Mouse (Mus musculus) hindbrain, embryonic 13.5 days (tissue): Measurements from ENCODE around the gene Tbkbp1. TPM values are rescaled to one million over a fixed set of nuclear protein-coding genes. Genes with fewer than 3 reads are reported as not detected.

ENCODE experiments used
- ATAC-seq: fragments of 200-750 bp; cut with Nextera tagmentation; 2 replicates; pipeline ENCODE4 v1.8.0; 2017; ENCODE audit warnings: moderate TSS enrichment; ENCODE audit not compliant: low FRiP score
- H3K27ac ChIP-seq: fragments of 300-500 bp; sonication (generic); 2 replicates; pipeline ENCODE4 v1.5.1; 2015; ENCODE audit warnings: inconsistent platforms, mild to moderate bottlenecking, moderate library complexity
- H3K27me3 ChIP-seq: fragments of 300-500 bp; sonication (generic); 2 replicates; pipeline ENCODE4 v1.6.1; 2015; ENCODE audit warnings: mild to moderate bottlenecking, inconsistent platforms
- H3K36me3 ChIP-seq: fragments of 300-500 bp; sonication (generic); 2 replicates; pipeline ENCODE4 v1.6.1; 2015; ENCODE audit warnings: mild to moderate bottlenecking, inconsistent platforms
- H3K4me1 ChIP-seq: fragments of 300-500 bp; sonication (generic); replicated peaks from 2 replicates; pipeline ENCODE4 v1.6.1; 2015; ENCODE audit warnings: inconsistent platforms
- H3K4me2 ChIP-seq: fragments of 300-500 bp; sonication (generic); 2 replicates; pipeline ENCODE4 v1.6.1; 2015; ENCODE audit warnings: inconsistent platforms, mild to moderate bottlenecking, moderate library complexity
- H3K4me3 ChIP-seq: fragments of 300-500 bp; sonication (generic); 2 replicates; pipeline ENCODE4 v1.5.1; 2015; ENCODE audit warnings: mild to moderate bottlenecking, inconsistent platforms
- H3K9ac ChIP-seq: fragments of 300-500 bp; sonication (generic); 2 replicates; pipeline ENCODE4 v1.6.1; 2015; ENCODE audit warnings: mild to moderate bottlenecking, inconsistent platforms
- H3K9me3 ChIP-seq: fragments of 300-500 bp; sonication (generic); 2 replicates; pipeline ENCODE4 v1.6.1; 2016; ENCODE audit warnings: inconsistent platforms
- WGBS: fragments of 180-500 bp; shearing (Covaris S2); methylation state at CpG from one replicate; pipeline ENCODE4 v1.1.7; 2015; 5-methylcytosine and 5-hydroxymethylcytosine counted together
- polyA plus RNA-seq: library from polyadenylated mRNA; unstranded; fragments of >200 nt; fragmentation: Nextera tagmentation; extraction: Ambion mirVana; gene quantifications from 2 replicates; pipeline ENCODE4 v1.2.1, GENCODE M21; 2015

The Tbkbp1 gene
- polyA plus RNA-seq, 1 experiment from 2014 or later: 8.2 TPM

GRCm38 (mm10) chr11:97138554-97139226, 12.6 kb downstream of the Tbkbp1 start:
- peak overlapping the region; percentile 89 for H3K27ac ChIP-seq
- 5% methylated on average over 69 of the region's 69 CpGs for WGBS
- peaks cover 32% of the 10 kb centered on the region for H3K36me3 ChIP-seq
- peak overlapping the region; percentile 66 for H3K4me2 ChIP-seq
- peak overlapping the region; percentile 39 for H3K4me3 ChIP-seq
- peaks cover 26% of the 10 kb centered on the region for H3K27me3 ChIP-seq
- H3K9ac ChIP-seq: peak overlapping the region; percentile 79
- peak; percentile 90 for ATAC-seq
- peaks cover 43% of the 10 kb centered on the region for H3K4me1 ChIP-seq
- no peaks in the 10 kb centered on the region for H3K9me3 ChIP-seq

- H3K36me3 ChIP-seq: peaks cover 17% of the 10 kb centered on the region
- no peak overlapping the region for H3K27ac ChIP-seq
- H3K9ac ChIP-seq: no peak overlapping the region
- WGBS: 59% methylated on average over 5 of the region's 5 CpGs
- peaks cover 46% of the 10 kb centered on the region for H3K27me3 ChIP-seq
- no peaks in the 10 kb centered on the region for H3K9me3 ChIP-seq
- ATAC-seq: no peak
- H3K4me2 ChIP-seq: no peak overlapping the region
- H3K4me1 ChIP-seq: peaks cover 25% of the 10 kb centered on the region
- no peak overlapping the region for H3K4me3 ChIP-seq
These were observed 18.0 kb downstream of the Tbkbp1 start for GRCm38 (mm10) chr11:97133270-97133669.

GRCm38 (mm10) chr11:97132185-97132584, 19.1 kb downstream of the Tbkbp1 start:
- H3K27me3 ChIP-seq: peaks cover 55% of the 10 kb centered on the region
- no peak overlapping the region for H3K27ac ChIP-seq
- no peak overlapping the region for H3K4me3 ChIP-seq
- peaks cover 10% of the 10 kb centered on the region for H3K36me3 ChIP-seq
- H3K4me1 ChIP-seq: peaks cover 22% of the 10 kb centered on the region
- H3K4me2 ChIP-seq: no peak overlapping the region
- no peak for ATAC-seq
- no peak overlapping the region for H3K9ac ChIP-seq
- no peaks in the 10 kb centered on the region for H3K9me3 ChIP-seq
- WGBS: 23% methylated on average over 6 of the region's 6 CpGs

GRCm38 (mm10) chr11:97131683-97132082, 19.6 kb downstream of the Tbkbp1 start:
- Histone ChIP-seq H3K4me2 (no peak overlapping the region), H3K36me3 (peaks cover 5% of the 10 kb centered on the region), H3K27ac (no peak overlapping the region), H3K27me3 (peaks cover 53% of the 10 kb centered on the region), H3K4me1 (peaks cover 24% of the 10 kb centered on the region), H3K9ac (no peak overlapping the region), H3K9me3 (no peaks in the 10 kb centered on the region), H3K4me3 (no peak overlapping the region)
- WGBS: 78% methylated on average over 2 of the region's 2 CpGs
- no peak for ATAC-seq

- H3K27me3 ChIP-seq: peaks cover 58% of the 10 kb centered on the region
- no peak overlapping the region for H3K9ac ChIP-seq
- H3K4me3 ChIP-seq: no peak overlapping the region
- peaks cover 27% of the 10 kb centered on the region for H3K4me1 ChIP-seq
- no peaks in the 10 kb centered on the region for H3K9me3 ChIP-seq
- H3K27ac ChIP-seq: no peak overlapping the region
- no peak for ATAC-seq
- no peaks in the 10 kb centered on the region for H3K36me3 ChIP-seq
- 85% methylated on average over 7 of the region's 7 CpGs for WGBS
- no peak overlapping the region for H3K4me2 ChIP-seq
These were observed 21.0 kb downstream of the Tbkbp1 start for GRCm38 (mm10) chr11:97130318-97130717.

GRCm38 (mm10) chr11:97128956-97129355, 22.3 kb downstream of the Tbkbp1 start:
- no peak overlapping the region for H3K9ac ChIP-seq
- 69% methylated on average over 3 of the region's 3 CpGs for WGBS
- H3K36me3 ChIP-seq: no peaks in the 10 kb centered on the region
- H3K27me3 ChIP-seq: peaks cover 58% of the 10 kb centered on the region
- H3K9me3 ChIP-seq: no peaks in the 10 kb centered on the region
- H3K4me2 ChIP-seq: no peak overlapping the region
- H3K4me1 ChIP-seq: peaks cover 40% of the 10 kb centered on the region
- ATAC-seq: no peak
- no peak overlapping the region for H3K27ac ChIP-seq
- no peak overlapping the region for H3K4me3 ChIP-seq

- peaks cover 53% of the 10 kb centered on the region for H3K27me3 ChIP-seq
- no peaks in the 10 kb centered on the region for H3K36me3 ChIP-seq
- whole genome bisulfite sequencing: 19% methylated on average over 19 of the region's 19 CpGs
- peak overlapping the region; percentile 69 for H3K9ac ChIP-seq
- H3K27ac ChIP-seq: no peak overlapping the region
- H3K4me3 ChIP-seq: peak overlapping the region; percentile 38
- peak overlapping the region; percentile 62 for H3K4me2 ChIP-seq
- H3K4me1 ChIP-seq: peaks cover 46% of the 10 kb centered on the region
- H3K9me3 ChIP-seq: no peaks in the 10 kb centered on the region
- no peak for ATAC-seq
These were observed 23.6 kb downstream of the Tbkbp1 start for GRCm38 (mm10) chr11:97127470-97128223.

- ATAC-seq: no peak
- peaks cover 41% of the 10 kb centered on the region for H3K4me1 ChIP-seq
- H3K36me3 ChIP-seq: no peaks in the 10 kb centered on the region
- H3K9ac ChIP-seq: peak overlapping the region; percentile 69
- H3K27me3 ChIP-seq: peaks cover 46% of the 10 kb centered on the region
- H3K27ac ChIP-seq: no peak overlapping the region
- WGBS: 4% methylated on average over 32 of the region's 32 CpGs
- H3K4me3 ChIP-seq: peak overlapping the region; percentile 38
- no peaks in the 10 kb centered on the region for H3K9me3 ChIP-seq
- peak overlapping the region; percentile 62 for H3K4me2 ChIP-seq
These were observed 24.4 kb downstream of the Tbkbp1 start for GRCm38 (mm10) chr11:97126645-97127468.

- 57% methylated on average over 10 of the region's 10 CpGs for WGBS
- H3K4me3 ChIP-seq: no peak overlapping the region
- H3K9ac ChIP-seq: no peak overlapping the region
- no peak for ATAC-seq
- H3K27me3 ChIP-seq: peaks cover 34% of the 10 kb centered on the region
- peaks cover 44% of the 10 kb centered on the region for H3K4me1 ChIP-seq
- no peak overlapping the region for H3K4me2 ChIP-seq
- H3K36me3 ChIP-seq: no peaks in the 10 kb centered on the region
- no peak overlapping the region for H3K27ac ChIP-seq
- H3K9me3 ChIP-seq: no peaks in the 10 kb centered on the region
These were observed 26.8 kb downstream of the Tbkbp1 start for GRCm38 (mm10) chr11:97124266-97125036.

- Histone ChIP-seq H3K4me2 (no peak overlapping the region), H3K4me1 (peaks cover 44% of the 10 kb centered on the region), H3K36me3 (no peaks in the 10 kb centered on the region), H3K9ac (no peak overlapping the region), H3K27ac (no peak overlapping the region), H3K9me3 (no peaks in the 10 kb centered on the region), H3K27me3 (peaks cover 37% of the 10 kb centered on the region), H3K4me3 (no peak overlapping the region)
- ATAC-seq: no peak
- 17% methylated on average over 11 of the region's 11 CpGs for WGBS
These were observed 27.9 kb downstream of the Tbkbp1 start for GRCm38 (mm10) chr11:97123282-97123890.

GRCm38 (mm10) chr11:97120641-97121040, 30.7 kb downstream of the Tbkbp1 start:
- peaks cover 23% of the 10 kb centered on the region for H3K4me1 ChIP-seq
- H3K9ac ChIP-seq: peak overlapping the region; percentile 8; the same call in 1 of the 2 replicates
- H3K36me3 ChIP-seq: no peaks in the 10 kb centered on the region
- no peak overlapping the region for H3K4me3 ChIP-seq
- H3K27me3 ChIP-seq: peaks cover 47% of the 10 kb centered on the region
- H3K4me2 ChIP-seq: no peak overlapping the region
- H3K9me3 ChIP-seq: no peaks in the 10 kb centered on the region
- 56% methylated on average over 3 of the region's 3 CpGs for WGBS
- ATAC-seq: no peak
- H3K27ac ChIP-seq: no peak overlapping the region
